Mouse (Mus musculus): ENCODE measurements around the gene Dxo.

Dxo gene

GRCm38 (mm10) chr17:34836155-34836855, 514 bp upstream of the Dxo start:
- DNase-seq: no peak

GRCm38 (mm10) chr17:34837464-34838324, 875 bp downstream of the Dxo start:
- no peak for DNase-seq

GRCm38 (mm10) chr17:34838785-34839184, 2.0 kb downstream of the Dxo start:
- no peak for DNase-seq

- no peak for DNase-seq
These were observed 4.0 kb downstream of the Dxo start for GRCm38 (mm10) chr17:34840736-34841307.

GRCm38 (mm10) chr17:34844884-34845283, 8.1 kb downstream of the Dxo start:
- no peak for DNase-seq

GRCm38 (mm10) chr17:34847192-34847591, 10.4 kb downstream of the Dxo start:
- no peak for DNase-seq

- DNase-seq: no peak
These were observed 10.8 kb downstream of the Dxo start for GRCm38 (mm10) chr17:34847615-34848014.

- DNase-seq: peak; percentile 98
These were observed 13.1 kb downstream of the Dxo start, which contains the start of the genes Skiv2l and Nelfe for GRCm38 (mm10) chr17:34849722-34850516. Skiv2l (minus strand) TSS chr17:34850210. Nelfe (plus strand) TSS chr17:34850391.

GRCm38 (mm10) chr17:34850517-34851125, 13.8 kb downstream of the Dxo start:
- no peak for DNase-seq

- DNase-seq: no peak
These were observed 16.7 kb downstream of the Dxo start for GRCm38 (mm10) chr17:34853511-34853910.

GRCm38 (mm10) chr17:34854761-34855160, 17.9 kb downstream of the Dxo start:
- DNase-seq: no peak

GRCm38 (mm10) chr17:34855825-34856224, 19.0 kb downstream of the Dxo start:
- DNase-seq: peak; percentile 68

- no peak for DNase-seq
These were observed 21.9 kb downstream of the Dxo start for GRCm38 (mm10) chr17:34858670-34859069.

GRCm38 (mm10) chr17:34860514-34860913, 23.7 kb downstream of the Dxo start:
- DNase-seq: no peak

- DNase-seq: peak; percentile 38
These were observed 25.0 kb downstream of the Dxo start for GRCm38 (mm10) chr17:34861704-34862415.

GRCm38 (mm10) chr17:34862416-34863081, 25.7 kb downstream of the Dxo start, which contains the start of gene Cfb:
Cfb (minus strand) TSS chr17:34862518.
- no peak for DNase-seq

GRCm38 (mm10) chr17:34865981-34866380, 29.2 kb downstream of the Dxo start:
- no peak for DNase-seq

- no peak for DNase-seq
These were observed 37.5 kb downstream of the Dxo start for GRCm38 (mm10) chr17:34874321-34874720.

GRCm38 (mm10) chr17:34879336-34879879, 42.6 kb downstream of the Dxo start, which contains the start of gene Zbtb12:
Zbtb12 (plus strand) TSS chr17:34879483.
- no peak for DNase-seq

- no peak for DNase-seq
These were observed 44.3 kb downstream of the Dxo start for GRCm38 (mm10) chr17:34881166-34881565.
